16 mouse cellular contexts compared by ENCODE assay signal in genomic region chr11:118896032-118896675, GRCm38 (mm10). TPM values are rescaled to one million over a fixed set of nuclear protein-coding genes. Genes with fewer than 3 reads are reported as not detected.
DNase-seq lines count a peak whose midpoint lies in the region; ATAC-seq and TF ChIP-seq lines count a peak whose summit lies in the region.
"Had no signal": no experiment of that assay in that cellular context is flagged by ENCODE, and none has a peak within 500 bp of the region (broad histone marks: within the 10 kb centered on the region; RNA-seq: fewer than 3 reads in every experiment).

No protein-coding gene starts in this region.

- WGBS in forebrain, embryonic 10.5 days, result 48% methylated on average over 16 of the region's 16 CpGs
- WGBS in forebrain, postnatal 0 days, result 36% methylated on average over 16 of the region's 16 CpGs
- WGBS in midbrain, embryonic 11.5 days, result 32% methylated on average over 16 of the region's 16 CpGs
- WGBS in midbrain, postnatal 0 days, result 30% methylated on average over 16 of the region's 16 CpGs
- WGBS in midbrain, embryonic 15.5 days, result 31% methylated on average over 16 of the region's 16 CpGs

- H3K9ac ChIP-seq in forebrain, postnatal 0 days, result no peak overlapping the region
- H3K9ac ChIP-seq in midbrain, embryonic 11.5 days (ENCODE audit: low read length), result peak overlapping the region; percentile 4; the same call in 1 of the 2 replicates
- H3K9ac ChIP-seq in midbrain, postnatal 0 days (replicated peaks; ENCODE audit: low read length, poor library complexity, severe bottlenecking), result no peak overlapping the region
- H3K9ac ChIP-seq in midbrain, embryonic 15.5 days, result no peak overlapping the region
- H3K9ac ChIP-seq: heart, embryonic 15.5 days; lung, embryonic 14.5 days; stomach, embryonic 15.5 days had no signal

- TF ChIP-seq CTCF in forebrain, postnatal 0 days (IDR thresholded peaks at IDR 0.05; ENCODE audit: low read depth), result no peak
- TF ChIP-seq CTCF in midbrain, postnatal 0 days (IDR thresholded peaks at IDR 0.05), result no peak
- no peak for TF ChIP-seq CTCF in cortical plate, adult 2 months (IDR thresholded peaks at IDR 0.05; ENCODE audit: extremely low read depth, insufficient read depth, low read length)

- peaks cover 60% of the 10 kb centered on the region for H3K4me1 ChIP-seq in forebrain, embryonic 10.5 days
- H3K4me1 ChIP-seq in forebrain, postnatal 0 days (ENCODE audit: insufficient read depth), result peaks cover 20% of the 10 kb centered on the region
- H3K4me1 ChIP-seq in midbrain, embryonic 11.5 days (ENCODE audit: control insufficient read depth, insufficient read depth, low read length), result peaks cover 36% of the 10 kb centered on the region
- peaks cover 23% of the 10 kb centered on the region for H3K4me1 ChIP-seq in midbrain, postnatal 0 days (ENCODE audit: insufficient read depth, low read length)
- peaks cover 33% of the 10 kb centered on the region for H3K4me1 ChIP-seq in cortical plate, adult 2 months (ENCODE audit: control insufficient read depth, insufficient read depth, low read length)
- H3K4me1 ChIP-seq in midbrain, embryonic 15.5 days, result peaks cover 46% of the 10 kb centered on the region
- H3K4me1 ChIP-seq: heart, embryonic 15.5 days; stomach, embryonic 15.5 days had no signal

- no peak for ATAC-seq in forebrain, postnatal 0 days
- ATAC-seq in midbrain, embryonic 11.5 days (ENCODE audit: low FRiP score), result 0 out of 2 replicates have a peak, but pooled peaks have one; percentile 48
- ATAC-seq in midbrain, postnatal 0 days (ENCODE audit: low FRiP score), result no peak
- no peak for ATAC-seq in midbrain, embryonic 15.5 days (replicated peaks)
- no peak for ATAC-seq in megakaryocyte-erythroid progenitor cell, adult 5-6 weeks (replicated peaks; ENCODE audit: low FRiP score, low TSS enrichment, poor library complexity, severe bottlenecking)

- H3K4me2 ChIP-seq in forebrain, postnatal 0 days (ENCODE audit: low read depth), result no peak overlapping the region
- H3K4me2 ChIP-seq in midbrain, embryonic 11.5 days, result no peak overlapping the region
- no peak overlapping the region for H3K4me2 ChIP-seq in midbrain, postnatal 0 days (ENCODE audit: low read depth, low read length, poor library complexity, severe bottlenecking)
- no peak overlapping the region for H3K4me2 ChIP-seq in midbrain, embryonic 15.5 days
- H3K4me2 ChIP-seq: heart, embryonic 15.5 days; liver, embryonic 11.5 days; lung, embryonic 14.5 days; stomach, embryonic 15.5 days had no signal

- peak overlapping the region; percentile 78; the same call in 1 of the 2 replicates for H3K27ac ChIP-seq in forebrain, embryonic 10.5 days
- no peak overlapping the region for H3K27ac ChIP-seq in forebrain, postnatal 0 days (ENCODE audit: low read depth, low read length)
- H3K27ac ChIP-seq in midbrain, embryonic 11.5 days (ENCODE audit: low read depth, low read length), result peak overlapping the region; percentile 11; the same call in 1 of the 2 replicates
- no peak overlapping the region for H3K27ac ChIP-seq in midbrain, postnatal 0 days (ENCODE audit: low read depth, low read length)
- H3K27ac ChIP-seq in cortical plate, adult 2 months (ENCODE audit: insufficient read depth, low read length), result peak overlapping the region; percentile 61
- peak overlapping the region; percentile 35; the same call in 1 of the 2 replicates for H3K27ac ChIP-seq in midbrain, embryonic 15.5 days
- H3K27ac ChIP-seq: heart, embryonic 15.5 days; macrophage; stomach, embryonic 15.5 days had no signal

- no peak for TF ChIP-seq POLR2A in cortical plate, adult 2 months (IDR thresholded peaks at IDR 0.05; ENCODE audit: extremely low read depth, insufficient read depth, low read length)

- peaks cover 44% of the 10 kb centered on the region for H3K27me3 ChIP-seq in forebrain, embryonic 10.5 days (ENCODE audit: poor library complexity, severe bottlenecking)
- H3K27me3 ChIP-seq in forebrain, postnatal 0 days (ENCODE audit: insufficient read depth, low read length), result no peaks in the 10 kb centered on the region
- H3K27me3 ChIP-seq in midbrain, embryonic 11.5 days (ENCODE audit: control insufficient read depth, insufficient read depth, low read length), result no peaks in the 10 kb centered on the region
- H3K27me3 ChIP-seq in midbrain, postnatal 0 days (ENCODE audit: insufficient read depth, low read length), result no peaks in the 10 kb centered on the region
- no peaks in the 10 kb centered on the region for H3K27me3 ChIP-seq in midbrain, embryonic 15.5 days (replicated peaks)
- H3K27me3 ChIP-seq: stomach, embryonic 15.5 days had no signal

- DNase-seq in forebrain, embryonic 10.5 days (ENCODE audit: extremely low spot score, low spot score), result no peak
- DNase-seq in forebrain, postnatal 0 days, result no peak
- DNase-seq in midbrain, embryonic 11.5 days (ENCODE audit: low spot score, missing footprints), result peak; percentile 88
- DNase-seq in midbrain, postnatal 0 days (ENCODE audit: low spot score), result no peak
- DNase-seq: kidney, adult 18-20 months; kidney, postnatal 14 days; layer of hippocampus, adult 9-11 months; lung, embryonic 14.5 days had no signal

- no peak overlapping the region for H3K4me3 ChIP-seq in forebrain, embryonic 10.5 days
- H3K4me3 ChIP-seq in forebrain, postnatal 0 days (ENCODE audit: low read depth, low read length), result no peak overlapping the region
- no peak overlapping the region for H3K4me3 ChIP-seq in midbrain, embryonic 11.5 days (ENCODE audit: low read depth, low read length)
- H3K4me3 ChIP-seq in midbrain, postnatal 0 days (ENCODE audit: low read depth, low read length), result no peak overlapping the region
- H3K4me3 ChIP-seq in cortical plate, adult 2 months (ENCODE audit: insufficient read depth, low read length), result no peak overlapping the region
- no peak overlapping the region for H3K4me3 ChIP-seq in midbrain, embryonic 15.5 days
- H3K4me3 ChIP-seq: heart, embryonic 15.5 days; stomach, embryonic 15.5 days had no signal

- H3K9me3 ChIP-seq in forebrain, embryonic 10.5 days, result no peaks in the 10 kb centered on the region
- no peaks in the 10 kb centered on the region for H3K9me3 ChIP-seq in forebrain, postnatal 0 days (ENCODE audit: low read length)
- H3K9me3 ChIP-seq in midbrain, embryonic 11.5 days (ENCODE audit: control insufficient read depth, low read length), result no peaks in the 10 kb centered on the region
- H3K9me3 ChIP-seq in midbrain, postnatal 0 days (ENCODE audit: low read length), result no peaks in the 10 kb centered on the region
- no peaks in the 10 kb centered on the region for H3K9me3 ChIP-seq in midbrain, embryonic 15.5 days
- H3K9me3 ChIP-seq: heart, embryonic 15.5 days; stomach, embryonic 15.5 days had no signal

- no peaks in the 10 kb centered on the region for H3K36me3 ChIP-seq in forebrain, embryonic 10.5 days (replicated peaks)
- no peaks in the 10 kb centered on the region for H3K36me3 ChIP-seq in forebrain, postnatal 0 days (ENCODE audit: insufficient read depth)
- no peaks in the 10 kb centered on the region for H3K36me3 ChIP-seq in midbrain, embryonic 11.5 days (ENCODE audit: control insufficient read depth, insufficient read depth, low read length)
- no peaks in the 10 kb centered on the region for H3K36me3 ChIP-seq in midbrain, postnatal 0 days (ENCODE audit: insufficient read depth, low read length)
- no peaks in the 10 kb centered on the region for H3K36me3 ChIP-seq in midbrain, embryonic 15.5 days (replicated peaks)
- H3K36me3 ChIP-seq: heart, embryonic 15.5 days; stomach, embryonic 15.5 days had no signal

RNA-seq across cellular contexts. Expression of gene Rbfox3, which starts 15.2 kb away (rescaled TPM):
- 2.0 and 2.6 TPM in 2 replicates for polyA plus RNA-seq in forebrain, embryonic 10.5 days (2016; fragmentation: Nextera tagmentation; extraction: Ambion mirVana)
- 37.3 and 43.7 TPM in 2 replicates for total RNA-seq in forebrain, postnatal 0 days (2014; rRNA removed)
- 72.7 and 82.3 TPM in 2 replicates for polyA plus RNA-seq in forebrain, postnatal 0 days (2015; fragmentation: Nextera tagmentation; extraction: Ambion mirVana)
- polyA plus RNA-seq in midbrain, embryonic 11.5 days (2014; fragmentation: Nextera tagmentation; extraction: Ambion mirVana), result 7.1 and 8.2 TPM in 2 replicates
- 41.2 and 60.3 TPM in 2 replicates for total RNA-seq in midbrain, postnatal 0 days (2014; rRNA removed)
- polyA plus RNA-seq in midbrain, postnatal 0 days (2015; fragmentation: Nextera tagmentation; extraction: Ambion mirVana), result 72.5 and 73.3 TPM in 2 replicates
- polyA plus RNA-seq in cortical plate, adult 2 months (2012; rRNA removed), result 117 TPM in 2 replicates
- polyA plus RNA-seq in midbrain, embryonic 15.5 days (2015; fragmentation: Nextera tagmentation; extraction: Ambion mirVana), result 53.5 and 54.2 TPM in 2 replicates
- not detected in 2 replicates for total RNA-seq in megakaryocyte-erythroid progenitor cell, adult 5-6 weeks (2014; fragmentation: Nextera tagmentation)
- total RNA-seq in megakaryocyte-erythroid progenitor cell, adult 5-6 weeks (2017), result not detected in 2 replicates
- total RNA-seq: granulocyte monocyte progenitor cell, adult 5-6 weeks had no signal
- polyA plus RNA-seq: macrophage had no signal

Comparison
In these comparisons a context has a peak if more than half of its experiments do, and no peak if none do; other contexts are left out.
1. H3K27ac ChIP-seq: peak in forebrain, embryonic 10.5 days (single experiment), midbrain, embryonic 11.5 days (single experiment), cortical plate, adult 2 months (single experiment) and midbrain, embryonic 15.5 days (single experiment); none in forebrain, postnatal 0 days (single experiment) and midbrain, postnatal 0 days (single experiment).